Mouse (Mus musculus) kidney, postnatal 10 days (tissue): ENCODE results near the gene Mfng.

ENCODE experiments used
- DNase-seq: peaks from one replicate; pipeline ENCODE4 v3.0.0; 2021; ENCODE audit warnings: mixed read lengths

Gene Mfng

GRCm38 (mm10) chr15:78713751-78714150 lies 59.5 kb downstream of the Mfng start:
- no peak for DNase-seq

- DNase-seq: peak; percentile 65
Observed at GRCm38 (mm10) chr15:78712335-78713258, 60.7 kb downstream of the Mfng start.

- DNase-seq: no peak
Observed at GRCm38 (mm10) chr15:78711935-78712334, 61.3 kb downstream of the Mfng start.

- no peak for DNase-seq
Observed at GRCm38 (mm10) chr15:78710634-78711033, 62.6 kb downstream of the Mfng start.

- no peak for DNase-seq
Observed at GRCm38 (mm10) chr15:78709767-78710166, 63.5 kb downstream of the Mfng start.

- DNase-seq: no peak
Observed at GRCm38 (mm10) chr15:78706630-78707029, 66.6 kb downstream of the Mfng start.
